Mouse (Mus musculus): ENCODE measurements around the gene Fam178b. TPM values are rescaled to one million over a fixed set of nuclear protein-coding genes. Genes with fewer than 3 reads are reported as not detected.

Gene Fam178b
- polyA plus RNA-seq, 1 experiment from 2014 or later: not detected

GRCm38 (mm10) chr1:36593099-36593498 is 89.9 kb downstream of the Fam178b start:
- Histone ChIP-seq H3K27me3 (no peaks in the 10 kb centered on the region), H3K9me3 (no peaks in the 10 kb centered on the region), H3K27ac (replicated peaks) (no peak overlapping the region), H3K4me3 (no peak overlapping the region), H3K4me1 (replicated peaks) (peaks cover 38% of the 10 kb centered on the region), H3K4me2 (no peak overlapping the region), H3K36me3 (no peaks in the 10 kb centered on the region), H3K9ac (no peak overlapping the region)
- WGBS: 8% methylated on average over 1 of the region's 1 CpGs
- no peak for ATAC-seq (ENCODE audit: low FRiP score, low read depth)

GRCm38 (mm10) chr1:36591408-36591807 is 91.6 kb downstream of the Fam178b start:
- ATAC-seq (ENCODE audit: low FRiP score, low read depth): no peak
- WGBS: 90% methylated on average over 2 of the region's 2 CpGs
- H3K4me3 ChIP-seq: no peak overlapping the region
- peaks cover 38% of the 10 kb centered on the region for H3K4me1 ChIP-seq (replicated peaks)
- no peaks in the 10 kb centered on the region for H3K36me3 ChIP-seq
- H3K9ac ChIP-seq: no peak overlapping the region
- no peak overlapping the region for H3K27ac ChIP-seq (replicated peaks)
- H3K4me2 ChIP-seq: no peak overlapping the region
- H3K9me3 ChIP-seq: no peaks in the 10 kb centered on the region
- H3K27me3 ChIP-seq: no peaks in the 10 kb centered on the region

- peaks cover 33% of the 10 kb centered on the region for H3K4me1 ChIP-seq (replicated peaks)
- ATAC-seq (ENCODE audit: low FRiP score, low read depth): no peak
- no peak overlapping the region for H3K9ac ChIP-seq
- H3K27ac ChIP-seq (replicated peaks): no peak overlapping the region
- no peak overlapping the region for H3K4me2 ChIP-seq
- WGBS: 59% methylated on average over 9 of the region's 9 CpGs
- H3K9me3 ChIP-seq: no peaks in the 10 kb centered on the region
- no peaks in the 10 kb centered on the region for H3K36me3 ChIP-seq
- H3K4me3 ChIP-seq: no peak overlapping the region
- no peaks in the 10 kb centered on the region for H3K27me3 ChIP-seq
Observed at GRCm38 (mm10) chr1:36590664-36591063, 92.3 kb downstream of the Fam178b start.

GRCm38 (mm10) chr1:36589486-36589885 is 93.5 kb downstream of the Fam178b start:
- peaks cover 27% of the 10 kb centered on the region for H3K4me1 ChIP-seq (replicated peaks)
- no peaks in the 10 kb centered on the region for H3K36me3 ChIP-seq
- ATAC-seq (ENCODE audit: low FRiP score, low read depth): peak; percentile 35; the same call in 1 of the 2 replicates
- no peaks in the 10 kb centered on the region for H3K9me3 ChIP-seq
- WGBS: 40% methylated on average over 6 of the region's 6 CpGs
- no peaks in the 10 kb centered on the region for H3K27me3 ChIP-seq
- no peak overlapping the region for H3K27ac ChIP-seq (replicated peaks)
- no peak overlapping the region for H3K4me2 ChIP-seq
- H3K9ac ChIP-seq: no peak overlapping the region
- no peak overlapping the region for H3K4me3 ChIP-seq

GRCm38 (mm10) chr1:36588476-36589450 is 94.2 kb downstream of the Fam178b start:
- H3K36me3 ChIP-seq: no peaks in the 10 kb centered on the region
- no peak overlapping the region for H3K4me2 ChIP-seq
- WGBS: 58% methylated on average over 13 of the region's 13 CpGs
- 0 out of 2 replicates have a peak overlapping the region, but pooled peaks have one; percentile 11 for H3K27ac ChIP-seq (replicated peaks)
- H3K9ac ChIP-seq: no peak overlapping the region
- H3K4me1 ChIP-seq (replicated peaks): peaks cover 27% of the 10 kb centered on the region
- ATAC-seq (ENCODE audit: low FRiP score, low read depth): peak; percentile 61
- no peaks in the 10 kb centered on the region for H3K27me3 ChIP-seq
- no peaks in the 10 kb centered on the region for H3K9me3 ChIP-seq
- no peak overlapping the region for H3K4me3 ChIP-seq

GRCm38 (mm10) chr1:36587860-36588259 is 95.1 kb downstream of the Fam178b start:
- Histone ChIP-seq H3K4me1 (replicated peaks) (peaks cover 27% of the 10 kb centered on the region), H3K9me3 (no peaks in the 10 kb centered on the region), H3K4me2 (no peak overlapping the region), H3K4me3 (no peak overlapping the region), H3K9ac (no peak overlapping the region), H3K27ac (replicated peaks) (no peak overlapping the region), H3K36me3 (no peaks in the 10 kb centered on the region), H3K27me3 (no peaks in the 10 kb centered on the region)
- 90% methylated on average over 6 of the region's 6 CpGs for WGBS
- ATAC-seq (ENCODE audit: low FRiP score, low read depth): no peak

- 71% methylated on average over 4 of the region's 4 CpGs for WGBS
- no peaks in the 10 kb centered on the region for H3K27me3 ChIP-seq
- H3K4me3 ChIP-seq: no peak overlapping the region
- peaks cover 28% of the 10 kb centered on the region for H3K4me1 ChIP-seq (replicated peaks)
- H3K4me2 ChIP-seq: no peak overlapping the region
- no peak for ATAC-seq (ENCODE audit: low FRiP score, low read depth)
- H3K9me3 ChIP-seq: no peaks in the 10 kb centered on the region
- H3K36me3 ChIP-seq: no peaks in the 10 kb centered on the region
- H3K9ac ChIP-seq: no peak overlapping the region
- H3K27ac ChIP-seq (replicated peaks): no peak overlapping the region
Observed at GRCm38 (mm10) chr1:36586288-36586687, 96.7 kb downstream of the Fam178b start.

GRCm38 (mm10) chr1:36583408-36584116 is 99.4 kb downstream of the Fam178b start:
- H3K4me3 ChIP-seq: no peak overlapping the region
- no peaks in the 10 kb centered on the region for H3K9me3 ChIP-seq
- no peak for ATAC-seq (ENCODE audit: low FRiP score, low read depth)
- WGBS: 88% methylated on average over 8 of the region's 8 CpGs
- H3K4me1 ChIP-seq (replicated peaks): peaks cover 23% of the 10 kb centered on the region
- H3K27me3 ChIP-seq: no peaks in the 10 kb centered on the region
- H3K9ac ChIP-seq: no peak overlapping the region
- H3K36me3 ChIP-seq: no peaks in the 10 kb centered on the region
- no peak overlapping the region for H3K27ac ChIP-seq (replicated peaks)
- no peak overlapping the region for H3K4me2 ChIP-seq

- Histone ChIP-seq H3K4me1 (replicated peaks) (peaks cover 18% of the 10 kb centered on the region), H3K27ac (replicated peaks) (no peak overlapping the region), H3K4me3 (no peak overlapping the region), H3K9me3 (no peaks in the 10 kb centered on the region), H3K9ac (no peak overlapping the region), H3K36me3 (no peaks in the 10 kb centered on the region), H3K4me2 (no peak overlapping the region), H3K27me3 (no peaks in the 10 kb centered on the region)
- 75% methylated on average over 8 of the region's 8 CpGs for WGBS
- ATAC-seq (ENCODE audit: low FRiP score, low read depth): no peak
Observed at GRCm38 (mm10) chr1:36582211-36582610, 100.8 kb downstream of the Fam178b start.

- Histone ChIP-seq H3K27me3 (no peaks in the 10 kb centered on the region), H3K36me3 (no peaks in the 10 kb centered on the region), H3K4me3 (no peak overlapping the region), H3K9me3 (no peaks in the 10 kb centered on the region), H3K9ac (no peak overlapping the region), H3K4me1 (replicated peaks) (peaks cover 18% of the 10 kb centered on the region), H3K27ac (replicated peaks) (peak overlapping the region; percentile 89), H3K4me2 (no peak overlapping the region)
- no peak for ATAC-seq (ENCODE audit: low FRiP score, low read depth)
- 44% methylated on average over 5 of the region's 5 CpGs for WGBS
Observed at GRCm38 (mm10) chr1:36581260-36581659, 101.7 kb downstream of the Fam178b start.

- Histone ChIP-seq H3K27ac (replicated peaks) (peak overlapping the region; percentile 89), H3K4me1 (replicated peaks) (peaks cover 18% of the 10 kb centered on the region), H3K36me3 (no peaks in the 10 kb centered on the region), H3K4me3 (no peak overlapping the region), H3K9me3 (no peaks in the 10 kb centered on the region), H3K4me2 (peak overlapping the region; percentile 39), H3K9ac (0 out of 2 replicates have a peak overlapping the region, but pooled peaks have one; percentile 9), H3K27me3 (no peaks in the 10 kb centered on the region)
- peak; percentile 75 for ATAC-seq (ENCODE audit: low FRiP score, low read depth)
- 3% methylated on average over 17 of the region's 17 CpGs for WGBS
Observed at GRCm38 (mm10) chr1:36580384-36581207, 102.4 kb downstream of the Fam178b start.

Measured in hindbrain, embryonic 15.5 days (tissue).